Mouse (Mus musculus): Measurements from ENCODE around the gene Prss43. TPM values are rescaled to one million over a fixed set of nuclear protein-coding genes. Genes with fewer than 3 reads are reported as not detected.

Prss43 gene
- polyA plus RNA-seq (2014; fragmentation: Nextera tagmentation; extraction: Ambion mirVana) = not detected in 2 replicates

- 84% methylated on average over 3 of the region's 3 CpGs for WGBS
- Histone ChIP-seq H3K4me1 (ENCODE audit: control insufficient read depth, insufficient read depth, low read length) (no peaks in the 10 kb centered on the region), H3K27me3 (ENCODE audit: control insufficient read depth, insufficient read depth, low read length) (no peaks in the 10 kb centered on the region), H3K9ac (replicated peaks; ENCODE audit: low read depth, low read length) (no peak within 1 kb of the TSS), H3K4me3 (ENCODE audit: low read depth, low read length) (no peak within 1 kb of the TSS), H3K27ac (ENCODE audit: low read length) (no peak within 1 kb of the TSS), H3K9me3 (ENCODE audit: control insufficient read depth, low read depth, low read length) (no peaks in the 10 kb centered on the region), H3K36me3 (ENCODE audit: control insufficient read depth, insufficient read depth, low read length) (no peaks in the 10 kb centered on the region), H3K4me2 (replicated peaks; ENCODE audit: low read depth, low read length) (no peak within 1 kb of the TSS)
- no peak for ATAC-seq (ENCODE audit: insufficient number of reproducible peaks, insufficient read depth, low FRiP score, low read depth)
Measured at GRCm38 (mm10) chr9:110826390-110826789, at the start of gene Prss43. Prss43 (plus strand) TSS chr9:110826690.

GRCm38 (mm10) chr9:110778100-110778499, 48.4 kb upstream of the Prss43 start:
- Histone ChIP-seq H3K4me3 (ENCODE audit: low read depth, low read length) (no peak overlapping the region), H3K27me3 (ENCODE audit: control insufficient read depth, insufficient read depth, low read length) (no peaks in the 10 kb centered on the region), H3K27ac (ENCODE audit: low read length) (no peak overlapping the region), H3K36me3 (ENCODE audit: control insufficient read depth, insufficient read depth, low read length) (no peaks in the 10 kb centered on the region), H3K4me2 (replicated peaks; ENCODE audit: low read depth, low read length) (no peak overlapping the region), H3K9ac (replicated peaks; ENCODE audit: low read depth, low read length) (no peak overlapping the region), H3K9me3 (ENCODE audit: control insufficient read depth, low read depth, low read length) (no peaks in the 10 kb centered on the region), H3K4me1 (ENCODE audit: control insufficient read depth, insufficient read depth, low read length) (peaks cover 7% of the 10 kb centered on the region; the same call in 1 of the 2 replicates)
- ATAC-seq (ENCODE audit: insufficient number of reproducible peaks, insufficient read depth, low FRiP score, low read depth) = no peak
- 80% methylated on average over 1 of the region's 1 CpGs for WGBS

- Histone ChIP-seq H3K27ac (ENCODE audit: low read length) (no peak overlapping the region), H3K9me3 (ENCODE audit: control insufficient read depth, low read depth, low read length) (no peaks in the 10 kb centered on the region), H3K27me3 (ENCODE audit: control insufficient read depth, insufficient read depth, low read length) (no peaks in the 10 kb centered on the region), H3K4me2 (replicated peaks; ENCODE audit: low read depth, low read length) (no peak overlapping the region), H3K9ac (replicated peaks; ENCODE audit: low read depth, low read length) (no peak overlapping the region), H3K4me3 (ENCODE audit: low read depth, low read length) (no peak overlapping the region), H3K36me3 (ENCODE audit: control insufficient read depth, insufficient read depth, low read length) (no peaks in the 10 kb centered on the region), H3K4me1 (ENCODE audit: control insufficient read depth, insufficient read depth, low read length) (peaks cover 7% of the 10 kb centered on the region; the same call in 1 of the 2 replicates)
- no peak for ATAC-seq (ENCODE audit: insufficient number of reproducible peaks, insufficient read depth, low FRiP score, low read depth)
- WGBS = 82% methylated on average over 7 of the region's 7 CpGs
Measured at GRCm38 (mm10) chr9:110778559-110778958, 47.9 kb upstream of the Prss43 start.

- 71% methylated on average over 5 of the region's 5 CpGs for WGBS
- Histone ChIP-seq H3K27me3 (ENCODE audit: control insufficient read depth, insufficient read depth, low read length) (no peaks in the 10 kb centered on the region), H3K4me1 (ENCODE audit: control insufficient read depth, insufficient read depth, low read length) (peaks cover 7% of the 10 kb centered on the region; the same call in 1 of the 2 replicates)
Measured at GRCm38 (mm10) chr9:110779242-110779913, 47.1 kb upstream of the Prss43 start.

DNA sequence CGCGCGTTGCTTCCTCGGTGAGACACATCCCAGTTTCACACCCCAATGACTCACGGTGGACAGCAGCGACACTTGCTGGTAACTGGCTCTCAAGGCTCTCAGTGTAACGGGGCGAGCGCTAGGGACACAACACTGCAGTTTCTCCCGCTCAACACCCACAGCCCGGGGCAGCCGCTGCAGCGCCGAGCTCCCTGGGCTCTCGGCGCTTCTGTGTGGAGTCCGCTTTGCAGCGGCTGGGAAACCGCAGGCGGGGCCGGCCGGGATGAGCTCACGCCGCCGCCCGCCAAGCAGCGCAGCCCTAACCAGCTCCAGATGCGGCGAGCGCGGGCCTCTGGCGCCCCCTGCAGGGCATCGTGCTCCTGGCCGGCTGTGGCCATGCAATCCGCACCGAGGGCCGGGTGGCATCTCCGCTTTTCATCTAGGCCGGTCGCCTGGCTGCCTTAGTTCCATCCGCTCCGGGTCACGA, 45.2 kb upstream of the Prss43 start:
- Histone ChIP-seq H3K4me1 (ENCODE audit: control insufficient read depth, insufficient read depth, low read length) (peaks cover 5% of the 10 kb centered on the region; the same call in 1 of the 2 replicates), H3K36me3 (ENCODE audit: control insufficient read depth, insufficient read depth, low read length) (no peaks in the 10 kb centered on the region), H3K9me3 (ENCODE audit: control insufficient read depth, low read depth, low read length) (no peaks in the 10 kb centered on the region), H3K27ac (ENCODE audit: low read length) (no peak overlapping the region), H3K27me3 (ENCODE audit: control insufficient read depth, insufficient read depth, low read length) (no peaks in the 10 kb centered on the region), H3K4me2 (replicated peaks; ENCODE audit: low read depth, low read length) (peak overlapping the region; percentile 68), H3K9ac (replicated peaks; ENCODE audit: low read depth, low read length) (peak overlapping the region; percentile 45), H3K4me3 (ENCODE audit: low read depth, low read length) (peak overlapping the region; percentile 40)
- ATAC-seq (ENCODE audit: insufficient number of reproducible peaks, insufficient read depth, low FRiP score, low read depth) = peak; percentile 92
- WGBS = under 1% methylated on average over 43 of the region's 43 CpGs

More at GRCm38 (mm10) chr9:110779242-110779913, 47.1 kb upstream of the Prss43 start:
- no peak overlapping the region for H3K4me2 ChIP-seq (replicated peaks; ENCODE audit: low read depth, low read length)
- H3K9ac ChIP-seq (replicated peaks; ENCODE audit: low read depth, low read length) = no peak overlapping the region
- no peak overlapping the region for H3K27ac ChIP-seq (ENCODE audit: low read length)
- no peaks in the 10 kb centered on the region for H3K9me3 ChIP-seq (ENCODE audit: control insufficient read depth, low read depth, low read length)
- H3K4me3 ChIP-seq (ENCODE audit: low read depth, low read length) = no peak overlapping the region
- no peak for ATAC-seq (ENCODE audit: insufficient number of reproducible peaks, insufficient read depth, low FRiP score, low read depth)
- no peaks in the 10 kb centered on the region for H3K36me3 ChIP-seq (ENCODE audit: control insufficient read depth, insufficient read depth, low read length)

GRCm38 (mm10) chr9:110781731-110782130, 44.8 kb upstream of the Prss43 start:
- peak; percentile 70 for ATAC-seq (ENCODE audit: insufficient number of reproducible peaks, insufficient read depth, low FRiP score, low read depth)
- Histone ChIP-seq H3K4me1 (ENCODE audit: control insufficient read depth, insufficient read depth, low read length) (peaks cover 5% of the 10 kb centered on the region; the same call in 1 of the 2 replicates), H3K4me2 (replicated peaks; ENCODE audit: low read depth, low read length) (peak overlapping the region; percentile 68), H3K36me3 (ENCODE audit: control insufficient read depth, insufficient read depth, low read length) (no peaks in the 10 kb centered on the region), H3K27me3 (ENCODE audit: control insufficient read depth, insufficient read depth, low read length) (no peaks in the 10 kb centered on the region), H3K4me3 (ENCODE audit: low read depth, low read length) (peak overlapping the region; percentile 40), H3K9me3 (ENCODE audit: control insufficient read depth, low read depth, low read length) (no peaks in the 10 kb centered on the region), H3K9ac (replicated peaks; ENCODE audit: low read depth, low read length) (peak overlapping the region; percentile 45), H3K27ac (ENCODE audit: low read length) (no peak overlapping the region)
- under 1% methylated on average over 23 of the region's 23 CpGs for WGBS

GRCm38 (mm10) chr9:110783611-110784010, 42.9 kb upstream of the Prss43 start:
- H3K27ac ChIP-seq (ENCODE audit: low read length) = no peak overlapping the region

DNA sequence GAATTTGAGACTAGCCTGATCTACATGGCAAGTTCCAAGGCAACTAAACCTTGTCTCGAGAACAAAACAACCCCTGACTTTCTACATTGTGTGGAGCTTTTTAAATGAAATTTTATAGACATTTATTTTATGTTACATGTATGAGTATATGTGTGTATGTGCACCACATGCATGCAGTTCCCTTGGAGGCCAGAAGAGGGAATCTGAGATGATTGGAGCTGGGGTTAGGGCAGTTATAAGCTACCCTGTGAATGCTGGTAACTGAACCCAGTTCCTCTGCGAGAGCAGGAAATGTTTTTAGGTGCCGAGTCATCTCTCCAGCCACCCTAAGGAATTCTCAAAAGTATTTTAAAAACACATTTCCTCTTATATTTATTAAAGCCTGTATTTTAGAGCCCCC, 38.3 kb upstream of the Prss43 start:
- Histone ChIP-seq H3K36me3 (ENCODE audit: control insufficient read depth, insufficient read depth, low read length) (no peaks in the 10 kb centered on the region), H3K4me1 (ENCODE audit: control insufficient read depth, insufficient read depth, low read length) (no peaks in the 10 kb centered on the region), H3K27ac (ENCODE audit: low read length) (no peak overlapping the region), H3K27me3 (ENCODE audit: control insufficient read depth, insufficient read depth, low read length) (no peaks in the 10 kb centered on the region), H3K9ac (replicated peaks; ENCODE audit: low read depth, low read length) (no peak overlapping the region), H3K4me2 (replicated peaks; ENCODE audit: low read depth, low read length) (no peak overlapping the region), H3K9me3 (ENCODE audit: control insufficient read depth, low read depth, low read length) (no peaks in the 10 kb centered on the region), H3K4me3 (ENCODE audit: low read depth, low read length) (no peak overlapping the region)
- ATAC-seq (ENCODE audit: insufficient number of reproducible peaks, insufficient read depth, low FRiP score, low read depth) = no peak
- 90% methylated on average over 3 of the region's 3 CpGs for WGBS

More at GRCm38 (mm10) chr9:110783611-110784010, 42.9 kb upstream of the Prss43 start:
- Histone ChIP-seq H3K9ac (replicated peaks; ENCODE audit: low read depth, low read length) (no peak overlapping the region), H3K27me3 (ENCODE audit: control insufficient read depth, insufficient read depth, low read length) (no peaks in the 10 kb centered on the region), H3K4me3 (ENCODE audit: low read depth, low read length) (no peak overlapping the region), H3K4me1 (ENCODE audit: control insufficient read depth, insufficient read depth, low read length) (peaks cover 5% of the 10 kb centered on the region; the same call in 1 of the 2 replicates), H3K9me3 (ENCODE audit: control insufficient read depth, low read depth, low read length) (no peaks in the 10 kb centered on the region), H3K36me3 (ENCODE audit: control insufficient read depth, insufficient read depth, low read length) (no peaks in the 10 kb centered on the region), H3K4me2 (replicated peaks; ENCODE audit: low read depth, low read length) (no peak overlapping the region)
- no peak for ATAC-seq (ENCODE audit: insufficient number of reproducible peaks, insufficient read depth, low FRiP score, low read depth)
- WGBS = 11% methylated on average over 1 of the region's 1 CpGs
